Mouse (Mus musculus) CH12.LX (cell line): ENCODE measurements around the gene Gm10644. TPM values are rescaled to one million over a fixed set of nuclear protein-coding genes. Genes with fewer than 3 reads are reported as not detected.

ENCODE experiments used
- DNase-seq: peaks from one replicate; pipeline ENCODE4 v3.0.0-alpha.2; 2013; ENCODE audit errors: extremely low read depth
- H3K27ac ChIP-seq: 2 replicates; pipeline ENCODE4 v1.5.1; 2012; ENCODE audit warnings: low read depth, mild to moderate bottlenecking, control low read depth, moderate library complexity; ENCODE audit not compliant: insufficient read depth
- H3K27me3 ChIP-seq: replicated peaks from 2 replicates; pipeline ENCODE3; 2012; ENCODE audit warnings: inconsistent platforms
- H3K36me3 ChIP-seq, 2 experiments: replicated peaks in 1 of 2; 2 replicates each; pipeline versions ENCODE3 to v1.6.1; 2012; ENCODE audit warnings: inconsistent platforms in 1 of 2, low read length in 1 of 2, mild to moderate bottlenecking in 1 of 2, mixed read lengths in 1 of 2, moderate library complexity in 1 of 2; ENCODE audit not compliant: control insufficient read depth in 1 of 2, insufficient read depth in 1 of 2
- H3K4me1 ChIP-seq, 2 experiments: 2 replicates each; pipeline ENCODE4 v1.6.1; 2012; ENCODE audit warnings: inconsistent platforms in 1 of 2, moderate library complexity in 1 of 2; ENCODE audit not compliant: insufficient read depth in 2 of 2, control insufficient read depth in 1 of 2
- H3K4me2 ChIP-seq: 2 replicates; pipeline ENCODE4 v1.6.1; 2012; ENCODE audit warnings: low read depth, mild to moderate bottlenecking, control low read depth; ENCODE audit not compliant: poor library complexity, insufficient read depth, severe bottlenecking
- H3K4me3 ChIP-seq, 3 experiments: fragments of 150-350 bp in 1 of 3; sonication (generic) in 1 of 3; replicated peaks in 1 of 3; 2 replicates each; pipeline versions ENCODE3 to v1.5.1; 2011 to 2012; ENCODE audit warnings: low read depth in 2 of 3, low read length in 2 of 3, mild to moderate bottlenecking in 2 of 3, moderate library complexity in 2 of 3, control low read depth in 1 of 3, improper control_type of control experiment in 1 of 3, inconsistent platforms in 1 of 3, mixed read lengths in 1 of 3; ENCODE audit not compliant: poor library complexity in 1 of 3
- H3K79me2 ChIP-seq: replicated peaks from 2 replicates; pipeline ENCODE4 v1.6.1; 2012; ENCODE audit warnings: mild to moderate bottlenecking, moderate library complexity; ENCODE audit not compliant: control insufficient read depth, poor library complexity, insufficient read depth, severe bottlenecking; ENCODE audit errors: extremely low read depth
- H3K9ac ChIP-seq: 2 replicates; pipeline ENCODE4 v1.6.1; 2012; ENCODE audit warnings: low read depth, mild to moderate bottlenecking, control low read depth, moderate library complexity; ENCODE audit not compliant: insufficient read depth
- H3K9me3 ChIP-seq: replicated peaks from 2 replicates; pipeline ENCODE3; 2012; ENCODE audit warnings: low read length, inconsistent platforms, mixed read lengths
- CHD1 ChIP-seq: IDR thresholded peaks from 2 replicates; pipeline ENCODE4 v1.6.1; 2012; ENCODE audit warnings: low read depth, low read length, improper control_type of control experiment, inconsistent platforms
- CHD2 ChIP-seq: IDR thresholded peaks from 2 replicates; pipeline ENCODE4 v1.6.1; 2011; ENCODE audit warnings: low read length, improper control_type of control experiment
- E2F4 ChIP-seq: IDR thresholded peaks from 2 replicates; pipeline ENCODE4 v1.6.1; 2011; ENCODE audit warnings: low read depth, low read length, improper control_type of control experiment; ENCODE audit not compliant: insufficient replicate concordance
- ELF1 ChIP-seq: IDR thresholded peaks from 2 replicates; pipeline ENCODE4 v1.6.1; 2014; ENCODE audit warnings: low read depth, mild to moderate bottlenecking, inconsistent platforms, low read length, improper control_type of control experiment
- EP300 ChIP-seq: IDR thresholded peaks from 2 replicates; pipeline ENCODE4 v1.6.1; 2011; ENCODE audit warnings: low read length, improper control_type of control experiment
- IRF4 ChIP-seq: IDR thresholded peaks from 2 replicates; pipeline ENCODE4 v1.6.1; 2014; ENCODE audit warnings: low read depth, mild to moderate bottlenecking, inconsistent platforms, low read length, improper control_type of control experiment
- JUND ChIP-seq: conservative IDR thresholded peaks from 2 replicates; pipeline ENCODE4 v1.6.1; 2011; ENCODE audit warnings: low read depth, low read length, improper control_type of control experiment
- KAT2A ChIP-seq: IDR thresholded peaks from 2 replicates; pipeline ENCODE4 v1.6.1; 2012; ENCODE audit warnings: low read length, improper control_type of control experiment, inconsistent platforms; ENCODE audit not compliant: insufficient replicate concordance
- MAZ ChIP-seq: IDR thresholded peaks from 2 replicates; pipeline ENCODE4 v1.6.1; 2012; ENCODE audit warnings: low read depth, mild to moderate bottlenecking, inconsistent platforms, low read length, improper control_type of control experiment, moderate library complexity
- MEF2A ChIP-seq: IDR thresholded peaks from 2 replicates; pipeline ENCODE4 v1.6.1; 2014; ENCODE audit warnings: low read depth, mild to moderate bottlenecking, inconsistent platforms, low read length, improper control_type of control experiment, borderline replicate concordance
- MXI1 ChIP-seq: IDR thresholded peaks from 2 replicates; pipeline ENCODE4 v1.6.1; 2011; ENCODE audit warnings: mild to moderate bottlenecking, low read depth, low read length, improper control_type of control experiment
- MYC ChIP-seq: IDR thresholded peaks from 2 replicates; pipeline ENCODE4 v1.6.1; 2011; ENCODE audit warnings: low read depth, mild to moderate bottlenecking, improper control_type of control experiment, low read length
- POLR2A ChIP-seq: IDR thresholded peaks from 2 replicates; pipeline ENCODE4 v1.6.1; 2011; ENCODE audit warnings: low read depth, mild to moderate bottlenecking, improper control_type of control experiment, low read length
- RAD21 ChIP-seq: IDR thresholded peaks from 2 replicates; pipeline ENCODE4 v1.6.1; 2011; ENCODE audit warnings: low read depth, mild to moderate bottlenecking, low read length, improper control_type of control experiment, moderate library complexity
- SIN3A ChIP-seq: IDR thresholded peaks from 2 replicates; pipeline ENCODE4 v1.6.1; 2012; ENCODE audit warnings: low read length, improper control_type of control experiment, inconsistent platforms
- TCF12 ChIP-seq: IDR thresholded peaks from 2 replicates; pipeline ENCODE4 v1.6.1; 2014; ENCODE audit warnings: low read depth, mild to moderate bottlenecking, inconsistent platforms, low read length, improper control_type of control experiment
- ZC3H11A ChIP-seq: IDR thresholded peaks from 2 replicates; pipeline ENCODE4 v1.6.1; 2012; ENCODE audit warnings: low read depth, mild to moderate bottlenecking, inconsistent platforms, low read length, improper control_type of control experiment
- ZMIZ1 ChIP-seq: IDR thresholded peaks from 2 replicates; pipeline ENCODE4 v1.6.1; 2012; ENCODE audit warnings: low read depth, mild to moderate bottlenecking, inconsistent platforms, low read length, improper control_type of control experiment
- ZNF384 ChIP-seq: IDR thresholded peaks from 2 replicates; pipeline ENCODE4 v1.6.1; 2012; ENCODE audit warnings: low read depth, low read length, improper control_type of control experiment, inconsistent platforms
- dilution Hi-C: fragments of 300-500 bp; cut with MboI; formaldehyde crosslinking; loops from 2 replicates; pipeline ENCODE4 v1.14.3; 2020; ENCODE audit warnings: low sequenced_read_pairs; ENCODE audit not compliant: extremely low pct_unique_long_range_greater_than_20kb, extremely low pct_ligation_motif_present
- in situ Hi-C: fragments of 300-500 bp; cut with MboI; formaldehyde crosslinking; loops from 3 replicates; pipeline ENCODE4 v1.14.3; 2019; ENCODE audit warnings: low sequenced_read_pairs, low pct_ligation_motif_present, low pct_unique_long_range_greater_than_20kb, mixed read lengths
- polyA plus RNA-seq: library from polyadenylated mRNA; unstranded; fragments of >175 nt; gene quantifications from 2 replicates; pipeline ENCODE4 v1.2.1, GENCODE M21; 2012; ENCODE audit warnings: low read depth; ENCODE audit not compliant: insufficient read length
- total RNA-seq, 2 experiments: library from RNA; depleted of rRNA; stranded (reverse); fragments of 300-350 nt in 1 of 2; fragments of >200 nt in 1 of 2; gene quantifications; 2 replicates each; pipeline ENCODE4 v1.2.3; 2012 to 2014

The Gm10644 gene
- total and polyA plus RNA-seq, 3 experiments = 0.44 to 1.7 (median 0.58) TPM

GRCm38 (mm10) chr8:83899363-83900252 is 55.4 kb downstream of the Gm10644 start, which contains the start of gene Adgrl1 (continued):
- no peak for TF ChIP-seq CHD1
- peak; percentile 74 for TF ChIP-seq SIN3A
- TF ChIP-seq JUND = no peak
- TF ChIP-seq POLR2A = peak; percentile 66; the same call in 1 of the 2 replicates
- no peak for TF ChIP-seq ZMIZ1
- TF ChIP-seq MEF2A = peak; percentile 8; the same call in 1 of the 2 replicates
- TF ChIP-seq IRF4 = peak; percentile 6; the same call in 1 of the 2 replicates

GRCm38 (mm10) chr8:83898985-83899362 is 56.0 kb downstream of the Gm10644 start:
- Histone ChIP-seq H3K4me1 (peaks cover 18 to 41% of the 10 kb centered on the region in 2 experiments), H3K4me2 (peak overlapping the region; percentile 78), H3K27me3 (peaks cover 14% of the 10 kb centered on the region), H3K36me3 (peaks cover 0 to 2% of the 10 kb centered on the region in 2 experiments), H3K27ac (no peak overlapping the region), H3K79me2 (no peaks in the 10 kb centered on the region), H3K9ac (no peak overlapping the region), H3K9me3 (peaks cover 4% of the 10 kb centered on the region), H3K4me3 (no peak overlapping the region)
- dilution Hi-C loops = no loop called here
- TF ChIP-seq ZNF384 (peak; percentile 93), EP300 (no peak), KAT2A (no peak), ZC3H11A (no peak), MAZ (no peak), CHD1 (no peak), E2F4 (no peak), MXI1 (no peak), RAD21 (no peak), CHD2 (no peak), ELF1 (no peak), POLR2A (no peak), SIN3A (peak; percentile 21), MYC (no peak), TCF12 (no peak)
- in situ Hi-C loops = loop anchor here (5.0 to 10.0 kb wide), 3 partner anchors 56 to 162 kb away; partner anchors contain the start of genes Asf1b and Gm10644
- DNase-seq = peak; percentile 51
